Mouse (Mus musculus) adrenal gland, postnatal 36 days (tissue): ENCODE data around the gene Pitx3. TPM values are rescaled to one million over a fixed set of nuclear protein-coding genes. Genes with fewer than 3 reads are reported as not detected.
"Not testable (repeated sequence)": the region's sequence is repeated elsewhere in the genome, so short reads cannot be mapped to it uniquely, and the experiment has no call there.

ENCODE experiments used
- DNase-seq, 2 experiments: peaks; one replicate each; pipeline ENCODE4 v3.0.0; 2021; ENCODE audit warnings: mixed read lengths in 1 of 2
- long read RNA-seq, 2 experiments: library from polyadenylated mRNA; stranded (forward); transcript quantifications; one replicate each; pipeline ENCODE4 v2.0.0; 2021; ENCODE audit warnings: borderline sequencing depth in 2 of 2
- total RNA-seq, 2 experiments: library from RNA; stranded (reverse); gene quantifications; 2 replicates each; pipeline ENCODE4 v1.2.3; 2021

Pitx3 gene
- total RNA-seq: under 1 TPM in 1 of 2 experiments, not detected in 1; 0.26 TPM
- long read RNA-seq, experiment 1: 0 reads
- long read RNA-seq, experiment 2: 0 reads

- peak; percentile 40 to 44 for DNase-seq
These were observed at the start of gene Pitx3 for GRCm38 (mm10) chr19:46147511-46148371. Pitx3 (minus strand) TSS chr19:46148326.

DNA sequence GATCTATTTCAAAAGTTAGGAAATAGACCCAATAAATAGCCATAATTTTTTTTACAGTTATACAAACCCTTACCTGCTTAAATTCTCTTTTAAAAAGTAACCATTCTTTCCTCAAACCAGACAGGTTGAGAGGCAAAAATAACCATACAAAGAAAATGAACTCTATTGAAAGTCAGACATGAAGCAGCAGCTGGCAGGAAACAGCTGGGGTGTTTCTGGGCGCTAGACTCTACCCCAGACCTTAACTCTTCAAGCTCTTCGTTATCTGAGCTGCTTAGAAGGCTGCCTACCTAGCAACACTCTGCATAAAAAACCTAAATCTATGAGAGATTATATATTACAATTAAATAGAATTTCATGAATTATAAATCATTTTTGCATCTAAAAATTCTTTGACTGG, 39.1 kb upstream of the Pitx3 start:
- no peak for DNase-seq

- DNase-seq: no peak
These were observed 38.5 kb upstream of the Pitx3 start for GRCm38 (mm10) chr19:46186611-46187010.

DNA sequence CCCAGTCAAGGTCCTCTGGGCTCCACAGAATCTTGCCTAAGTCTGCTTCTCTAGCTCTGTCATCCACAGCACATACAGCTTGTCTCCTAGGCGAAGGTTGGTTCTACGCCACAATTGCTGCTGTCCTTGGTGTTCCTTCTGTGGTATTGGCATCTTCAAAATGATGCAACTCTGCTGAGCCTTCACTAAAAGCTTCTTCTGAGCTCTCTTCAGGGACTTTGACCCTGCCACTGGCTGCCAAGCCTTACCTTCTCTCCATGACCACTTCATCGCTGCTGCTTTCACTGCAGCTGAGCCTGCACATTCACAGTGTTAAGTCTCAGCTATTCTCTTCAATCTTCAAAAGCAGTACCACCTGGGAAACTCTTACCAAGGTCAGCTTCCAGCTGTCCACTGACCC, 34.1 kb upstream of the Pitx3 start:
- peak; percentile 10 to 16 for DNase-seq

DNA sequence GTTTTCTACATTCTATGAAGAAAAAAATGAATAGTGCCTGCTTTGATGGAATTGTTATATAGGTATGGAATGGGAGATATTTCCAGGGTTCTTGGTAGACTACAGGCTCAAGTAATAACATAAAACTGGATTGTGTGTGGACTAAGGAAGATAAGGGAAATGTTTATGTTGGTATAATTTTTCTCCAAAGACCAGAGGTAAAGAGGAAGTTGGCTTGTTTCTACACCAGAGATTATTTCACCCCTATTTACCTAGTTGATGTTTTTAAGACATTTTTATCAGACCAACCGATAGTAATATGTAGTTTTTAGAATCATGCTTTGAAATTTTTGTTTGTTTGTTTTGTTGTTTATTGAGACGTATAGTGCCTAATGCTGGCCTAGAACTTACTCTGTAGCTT, 32.1 kb upstream of the Pitx3 start:
- no peak for DNase-seq

DNA sequence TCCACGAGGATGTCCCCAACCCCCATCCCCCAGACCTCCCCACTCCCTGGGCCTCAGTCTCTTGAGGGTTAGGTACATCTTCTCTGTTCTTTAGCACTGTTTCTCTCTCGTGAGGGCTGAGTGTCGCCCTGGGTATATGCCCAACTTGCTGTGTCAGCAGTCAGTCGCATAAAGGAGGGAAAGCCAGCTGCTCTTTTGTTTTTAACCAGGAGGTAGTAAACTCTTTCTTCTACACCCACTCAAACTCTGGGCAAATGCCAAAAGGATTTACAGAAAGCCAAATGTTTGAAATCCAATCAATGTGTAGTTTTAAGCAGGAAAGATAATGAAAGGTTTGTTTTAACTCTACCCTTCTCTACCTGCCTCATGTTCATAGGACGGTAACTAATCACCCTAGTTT, 28.9 kb upstream of the Pitx3 start:
- no peak for DNase-seq

DNA sequence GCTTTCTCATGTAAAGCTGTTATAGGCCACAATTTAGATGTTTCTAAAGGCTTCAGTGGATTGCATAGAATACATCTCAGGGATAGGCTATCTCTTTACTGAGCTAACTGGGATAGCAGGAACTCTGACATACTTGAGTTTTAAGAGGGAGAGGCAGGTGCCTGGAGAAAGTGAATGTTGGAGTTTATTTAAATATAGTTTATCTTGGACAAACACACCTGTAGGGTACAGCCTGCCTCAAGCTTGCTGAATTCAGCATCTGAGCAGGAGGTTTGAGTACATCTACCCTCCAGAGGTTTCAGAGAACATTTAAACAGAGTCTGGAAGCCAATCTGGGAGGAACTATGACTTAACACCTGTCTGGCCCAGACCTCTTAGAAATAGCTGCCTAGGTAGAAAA, 27.0 kb upstream of the Pitx3 start:
- no peak for DNase-seq

- DNase-seq: no peak
These were observed 24.4 kb upstream of the Pitx3 start for GRCm38 (mm10) chr19:46172541-46172940.

DNA sequence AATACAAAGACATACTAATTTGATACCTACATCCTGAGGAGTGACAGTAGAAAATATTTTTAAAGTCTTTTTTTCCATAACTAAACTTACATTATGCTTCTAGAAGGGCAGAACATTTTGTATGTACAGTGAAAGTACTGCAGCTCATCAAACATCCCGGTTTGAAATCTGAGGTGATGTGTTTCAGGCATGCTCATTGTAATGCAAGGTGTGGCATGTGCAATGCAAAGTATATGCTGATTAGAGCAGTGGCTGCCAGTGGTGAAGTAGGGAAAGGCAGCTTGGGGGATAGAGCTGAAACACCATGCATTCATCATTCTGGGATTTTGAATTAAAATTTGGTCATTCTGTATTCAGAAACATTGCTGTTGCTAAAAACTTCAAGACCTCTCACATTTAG, 21.8 kb upstream of the Pitx3 start:
- no peak for DNase-seq

DNA sequence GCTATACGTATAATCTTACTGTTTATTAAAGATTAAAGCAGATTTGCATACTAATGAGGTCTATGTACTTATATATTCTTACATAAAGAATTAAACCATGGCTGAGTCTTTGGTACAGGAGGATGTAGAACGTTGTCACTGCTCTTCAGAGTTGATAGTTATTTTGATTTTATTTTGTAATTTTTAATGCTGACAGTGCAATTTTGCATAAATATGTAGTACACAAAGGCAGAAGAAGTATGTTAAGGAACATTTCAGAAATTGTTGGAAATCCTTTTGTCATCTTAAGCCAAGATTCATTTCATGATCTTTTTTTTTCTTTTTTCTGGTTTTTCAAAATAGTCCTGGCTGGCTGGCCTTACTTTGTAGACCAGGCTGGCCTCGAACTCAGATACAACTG, 21.3 kb upstream of the Pitx3 start:
- DNase-seq: no peak

GRCm38 (mm10) chr19:46167169-46167568, 19.0 kb upstream of the Pitx3 start:
- not testable (repeated sequence) for DNase-seq

DNA sequence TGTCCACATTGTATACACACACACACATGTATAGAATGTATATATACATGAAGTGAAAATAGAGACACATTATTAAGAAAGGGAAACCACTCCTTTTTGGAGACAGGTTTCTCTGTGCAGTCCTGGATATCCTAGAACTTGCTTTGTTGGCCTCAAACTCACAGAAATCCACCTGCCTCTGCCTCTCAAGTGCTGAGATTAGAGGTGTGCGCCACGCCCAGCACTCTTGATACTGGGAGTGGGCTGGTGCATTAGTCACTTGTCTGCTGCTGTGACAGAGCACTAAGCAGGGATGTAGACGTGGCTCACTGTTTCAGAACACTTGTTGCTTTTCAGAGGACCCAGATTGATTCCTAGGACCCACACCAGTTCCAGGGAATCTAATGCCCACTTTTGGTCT, 17.8 kb upstream of the Pitx3 start:
- no peak for DNase-seq

DNA sequence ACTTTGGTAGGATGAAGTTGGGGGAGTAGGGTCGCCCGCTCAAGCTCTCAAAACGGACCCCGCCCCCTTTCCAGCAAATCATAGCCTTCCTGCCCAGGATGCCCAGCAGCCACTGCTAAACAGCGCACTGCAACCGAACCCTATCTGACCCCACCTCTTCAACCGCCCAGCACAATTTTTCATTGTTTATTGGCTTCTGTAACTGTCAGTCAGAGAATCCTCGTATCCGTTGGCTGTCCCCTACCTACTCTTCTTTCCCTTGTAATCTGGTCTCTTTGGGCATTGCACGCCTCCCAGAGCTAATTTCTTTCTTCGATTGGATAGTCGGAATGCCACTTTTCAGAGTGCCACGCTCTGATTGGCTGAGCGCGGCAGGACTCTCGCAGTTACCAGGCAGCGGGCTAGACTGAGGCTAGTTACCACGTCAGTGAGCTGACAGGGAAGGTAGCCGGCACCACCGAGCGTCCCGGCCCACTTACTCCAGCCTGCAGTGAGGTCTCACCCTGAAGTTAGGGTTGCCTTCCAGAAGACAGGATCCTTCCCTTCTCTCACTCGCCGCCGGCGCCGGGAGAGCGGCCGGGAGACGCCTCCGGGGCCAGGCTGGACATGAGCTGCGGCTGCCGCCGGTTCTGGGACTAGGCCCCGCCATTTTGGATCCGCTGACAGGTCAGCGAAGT, 4.1 kb upstream of the Pitx3 start, which contains the start of gene Gbf1:
Gbf1 (plus strand) TSS at position 383 of the 677 bp plus-strand sequence.
- DNase-seq: peak; percentile 93 to 94

DNA sequence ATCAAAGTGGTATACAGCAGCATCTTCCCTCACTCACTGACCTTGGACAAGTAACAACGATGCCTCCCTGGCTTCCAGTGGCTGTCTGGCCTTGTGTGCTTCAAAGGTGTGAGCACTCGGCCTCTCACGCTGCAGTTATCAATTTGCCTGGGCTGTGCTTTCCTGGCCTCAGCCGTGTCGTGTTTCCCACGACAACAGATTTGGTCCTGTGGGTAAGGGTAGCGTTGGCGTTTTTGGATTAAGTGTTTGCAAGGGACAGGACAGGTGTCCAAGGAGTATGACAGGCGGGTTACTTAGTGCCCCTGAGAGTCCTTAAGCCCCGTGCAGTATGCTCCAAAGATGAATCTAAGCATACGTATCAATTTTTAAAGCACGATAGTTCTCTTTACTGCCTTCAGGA, 965 bp upstream of the Pitx3 start:
- no peak for DNase-seq

DNA sequence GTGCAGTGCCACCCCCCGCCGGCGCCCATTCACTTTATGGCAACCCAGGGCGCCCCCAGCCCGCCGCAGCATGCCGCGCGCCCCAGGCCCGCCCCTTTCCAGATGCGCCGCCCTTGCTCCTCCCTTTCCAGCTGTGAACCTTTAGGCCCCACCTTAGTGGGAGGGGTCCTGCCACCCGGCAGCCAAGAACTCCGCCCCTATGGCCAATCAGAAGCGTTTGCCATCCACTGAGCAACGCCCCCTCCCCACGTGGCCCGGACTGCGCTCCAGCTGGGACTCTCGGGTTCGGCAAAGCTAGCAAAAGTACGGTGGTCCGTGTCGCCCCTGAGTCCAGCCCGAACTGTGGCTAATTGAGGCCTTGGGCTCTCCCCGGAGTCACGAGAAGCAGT, 240 bp upstream of the Pitx3 start:
- DNase-seq: peak; percentile 92 to 96

DNA sequence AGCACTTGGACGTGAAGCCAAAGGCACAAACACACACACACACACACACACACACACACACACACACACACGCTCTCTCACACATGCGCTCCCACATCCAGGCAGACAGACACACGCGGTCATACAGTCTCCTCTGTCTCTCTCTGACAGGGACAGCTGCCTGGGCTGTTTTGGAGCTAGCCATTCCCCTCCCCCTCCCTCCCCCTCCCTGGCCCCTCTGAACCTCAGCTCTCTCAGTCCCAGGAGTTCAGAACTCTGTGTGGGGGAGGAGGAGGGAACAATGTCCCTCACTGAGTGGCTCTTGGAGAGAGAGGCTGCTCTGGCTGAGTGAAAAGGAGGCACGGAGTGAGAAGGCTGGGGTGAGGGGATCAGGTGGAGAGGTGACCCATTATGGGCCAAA, 7.0 kb downstream of the Pitx3 start:
- DNase-seq: no peak

GRCm38 (mm10) chr19:46140324-46140723, 7.8 kb downstream of the Pitx3 start:
- DNase-seq: no peak

- DNase-seq: peak; percentile 83 to 89
These were observed 11.2 kb downstream of the Pitx3 start for GRCm38 (mm10) chr19:46136639-46137580.

- DNase-seq: peak; percentile 67 to 75
These were observed 12.1 kb downstream of the Pitx3 start for GRCm38 (mm10) chr19:46135789-46136638.

- peak; percentile 90 to 94 for DNase-seq
These were observed 12.8 kb downstream of the Pitx3 start for GRCm38 (mm10) chr19:46135297-46135696.

- no peak for DNase-seq
These were observed 15.5 kb downstream of the Pitx3 start for GRCm38 (mm10) chr19:46132577-46132976.
